Mouse (Mus musculus) megakaryocyte, embryonic 14.5 days (primary cell): ENCODE measurements around the gene Olr1.

Experiments used
- FLI1 ChIP-seq: IDR thresholded peaks from 2 replicates; pipeline ENCODE4 v1.6.1; 2012; ENCODE audit warnings: low read length, inconsistent platforms, mixed read lengths
- GATA1 ChIP-seq: IDR thresholded peaks from 3 replicates; pipeline ENCODE4 v1.6.1; 2012; ENCODE audit warnings: mixed read lengths, low read length, inconsistent platforms, borderline replicate concordance

DNA sequence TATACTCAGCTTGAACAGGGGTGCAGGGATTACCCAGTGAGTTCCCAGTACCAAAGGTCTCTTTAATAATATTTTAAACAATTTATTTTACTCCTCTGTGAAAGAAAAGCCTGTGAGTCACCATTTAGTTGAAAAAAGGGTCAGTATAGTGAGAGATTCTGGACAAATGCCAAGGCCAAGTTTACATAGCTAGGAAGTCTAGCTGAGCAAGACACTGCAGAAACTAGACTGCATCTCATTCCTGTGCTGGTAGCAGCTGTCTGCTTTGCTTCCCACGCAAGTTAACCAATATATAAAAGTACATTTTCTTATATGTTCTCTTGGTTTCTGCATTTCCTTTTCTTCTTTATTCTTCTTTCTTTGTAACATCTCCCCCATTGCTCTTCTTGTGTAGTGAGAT lies 6.4 kb upstream of the Olr1 start:
- TF ChIP-seq FLI1 (no peak), GATA1 (no peak)
